8 mouse cellular contexts compared by ENCODE assay signal in the genomic region with DNA sequence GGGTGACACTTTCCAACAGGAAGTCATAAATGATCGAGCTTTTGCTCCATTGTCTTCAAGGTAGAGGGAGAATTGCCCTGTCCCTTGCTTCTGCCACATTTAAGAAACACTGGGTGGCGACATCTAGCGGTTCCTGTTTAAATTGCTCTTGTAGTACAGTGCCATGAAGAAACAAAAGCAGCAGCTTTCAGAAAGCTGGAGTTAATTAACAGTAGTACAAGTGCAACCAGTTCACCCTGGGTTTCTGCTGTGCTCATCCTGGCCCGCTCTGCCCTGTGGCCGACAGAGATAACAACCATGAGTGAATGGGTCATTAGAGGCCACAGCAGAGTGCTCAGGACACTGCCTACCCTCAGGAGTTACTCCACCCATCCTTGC.
A peak's percentile ranks its signal among the peaks of the same experiment; 100 is the strongest.
DNase-seq lines count a peak whose midpoint lies in the region; ATAC-seq and TF ChIP-seq lines count a peak whose summit lies in the region.

No protein-coding gene starts in this region.

- H3K4me3 ChIP-seq in layer of hippocampus, adult 2 months: no peak overlapping the region

- H3K27ac ChIP-seq in layer of hippocampus, adult 2 months: no peak overlapping the region

- peak; percentile 92 for DNase-seq in NIH3T3 (ENCODE audit: low read depth)
- peak; percentile 83 for DNase-seq in cerebellum, adult 9-11 months
- DNase-seq in frontal cortex, adult 2 months (ENCODE audit: extremely low spot score in 1 of 2, low spot score in 1 of 2): peak; percentile 58 to 94
- DNase-seq in layer of hippocampus, adult 2 months (ENCODE audit: low spot score in 2 of 2): peak; percentile 83 to 85
- peak; percentile 62 to 75 for DNase-seq in lung, adult 18-20 months
- peak; percentile 54 for DNase-seq in ovary, postnatal 10 days (ENCODE audit: low spot score)
- peak; percentile 64 for DNase-seq in thymus, postnatal 25 days

- TF ChIP-seq CTCF in layer of hippocampus, adult 2 months (conservative IDR thresholded peaks at IDR 0.05): peak; percentile 93

- peak; percentile 80 to 89 for ATAC-seq in hematopoietic stem cell, adult 5-6 weeks (replicated peaks in 1 of 2; ENCODE audit: insufficient read depth in 1 of 2, low FRiP score in 2 of 2, low TSS enrichment in 1 of 2, low read depth in 1 of 2, poor library complexity in 2 of 2, severe bottlenecking in 2 of 2)
